Mouse (Mus musculus): Measurements from ENCODE around the gene Ldb2.

GRCm38 (mm10) chr5:44635546-44635945 is 163.9 kb downstream of the Ldb2 start:
- no peak for TF ChIP-seq CTCF (IDR thresholded peaks at IDR 0.05; ENCODE audit: low read depth)
- no peak for TF ChIP-seq EP300 (IDR thresholded peaks at IDR 0.05; ENCODE audit: low read depth)

Measured in liver, postnatal 0 days (tissue).